Mouse (Mus musculus) bone marrow, adult 2 months (tissue): Measurements from ENCODE around the gene Ptprn2. TPM values are rescaled to one million over a fixed set of nuclear protein-coding genes. Genes with fewer than 3 reads are reported as not detected.

Source experiments
- H3K27ac ChIP-seq: fragments of 200-500 bp; 2 replicates; pipeline ENCODE4 v1.5.1; 2012; ENCODE audit warnings: low read depth, mild to moderate bottlenecking, control low read depth, inconsistent platforms, low read length; ENCODE audit not compliant: control insufficient read depth, poor library complexity, insufficient read depth
- H3K4me1 ChIP-seq: fragments of 200-500 bp; 2 replicates; pipeline ENCODE4 v1.6.1; 2011; ENCODE audit warnings: low read length; ENCODE audit not compliant: control insufficient read depth, insufficient read depth
- H3K4me3 ChIP-seq: fragments of 200-500 bp; replicated peaks from 2 replicates; pipeline ENCODE3; 2011; ENCODE audit warnings: mild to moderate bottlenecking, low read depth, low read length, control low read depth; ENCODE audit not compliant: control insufficient read depth
- CTCF ChIP-seq: fragments of 200-500 bp; IDR thresholded peaks from 2 replicates; pipeline ENCODE4 v1.5.1; 2011; ENCODE audit warnings: low read length, control low read depth; ENCODE audit not compliant: control insufficient read depth, insufficient read depth
- POLR2A ChIP-seq: fragments of 200-500 bp; IDR thresholded peaks from 2 replicates; pipeline ENCODE4 v1.6.1; 2011; ENCODE audit warnings: low read depth, mild to moderate bottlenecking, control low read depth, low read length, borderline replicate concordance; ENCODE audit not compliant: control insufficient read depth
- WGBS: fragments of 180-500 bp; shearing (Covaris S2); methylation state at CpG from one replicate; pipeline ENCODE4 v1.1.7; 2018; 5-methylcytosine and 5-hydroxymethylcytosine counted together
- polyA plus RNA-seq: library from polyadenylated mRNA; stranded (reverse); fragments of >200 nt; gene quantifications from 2 replicates; pipeline ENCODE4 v1.2.4, GENCODE M21; 2011; ENCODE audit warnings: low replicate concordance; ENCODE audit not compliant: missing spikeins, insufficient read depth, insufficient read length

The Ptprn2 gene
- polyA plus RNA-seq, 1 experiment: 0.35 TPM

DNA sequence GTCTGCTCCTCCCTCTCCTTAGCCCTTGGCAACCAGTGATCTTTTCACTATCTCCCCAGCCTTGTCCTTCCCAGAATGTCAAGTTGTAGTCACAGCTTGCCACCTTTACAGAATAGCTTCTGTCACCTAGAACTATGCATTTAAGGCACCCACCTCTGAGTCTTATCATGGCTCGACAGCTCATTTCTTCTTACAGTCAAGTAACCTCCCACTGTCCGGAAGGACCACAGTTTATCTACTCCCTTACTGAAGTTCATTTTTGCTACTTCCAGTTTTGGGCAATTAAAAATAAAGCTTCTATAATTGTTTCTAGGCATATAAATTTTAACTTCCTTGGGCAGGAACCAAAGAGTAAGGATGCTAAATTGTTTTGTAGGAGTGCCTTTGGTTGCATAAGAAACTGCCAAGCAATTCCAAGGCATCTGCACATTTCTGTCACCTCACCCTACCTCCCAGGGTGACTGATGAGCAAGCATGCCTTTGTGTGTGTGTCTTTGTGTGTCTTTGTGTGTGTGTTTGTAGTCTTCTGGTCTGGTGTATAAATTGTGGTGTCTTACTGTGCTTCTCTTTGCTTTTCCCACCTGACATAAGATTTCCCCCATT lies 516.1 kb downstream of the Ptprn2 start:
- Histone ChIP-seq H3K4me3 (no peak overlapping the region), H3K27ac (no peak overlapping the region), H3K4me1 (no peaks in the 10 kb centered on the region)
- 78% methylated on average over 2 of the region's 2 CpGs for WGBS
- TF ChIP-seq POLR2A: no peak
- no peak for TF ChIP-seq CTCF

DNA sequence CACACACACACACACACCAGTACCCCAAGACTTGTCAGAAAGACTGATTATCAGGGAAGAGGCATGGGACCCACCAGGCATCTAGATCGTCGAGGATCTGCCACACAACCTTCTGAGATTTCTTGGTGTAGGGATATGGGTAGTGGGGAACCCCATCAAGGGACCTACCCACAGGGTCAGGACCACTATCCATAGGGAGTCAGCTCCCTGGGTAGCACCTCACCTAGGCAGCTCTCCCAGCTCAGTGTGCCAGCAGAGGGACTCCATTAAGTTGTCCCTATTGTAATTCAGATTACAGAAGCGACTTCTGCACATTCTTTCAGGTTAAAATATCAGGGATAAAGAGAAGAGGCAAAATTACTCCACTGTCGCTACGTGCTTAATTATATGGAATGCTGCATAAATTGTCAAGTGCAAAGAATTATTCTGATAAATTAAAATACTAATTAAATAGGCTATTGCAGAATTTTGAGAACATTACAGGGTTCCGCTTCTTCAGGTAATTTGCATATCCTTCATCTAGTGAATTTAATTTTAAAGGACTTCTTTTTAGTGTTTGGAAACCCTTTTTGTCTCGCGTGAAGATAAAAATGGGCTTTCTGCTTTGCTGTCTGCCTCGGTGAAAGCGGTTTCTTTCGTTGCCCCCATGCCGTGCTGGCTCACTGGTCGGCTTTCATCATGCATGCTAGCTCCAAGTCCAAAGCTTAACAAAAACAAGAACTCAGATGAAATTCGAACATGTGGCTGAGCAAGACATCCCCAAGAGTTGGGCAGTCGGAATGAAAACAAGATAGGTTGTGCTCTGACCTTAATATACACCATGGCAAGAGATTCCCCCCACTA lies 531.5 kb downstream of the Ptprn2 start:
- TF ChIP-seq CTCF (no peak), POLR2A (no peak)
- H3K4me3 ChIP-seq: no peak overlapping the region
- WGBS: 74% methylated on average over 15 of the region's 15 CpGs

DNA sequence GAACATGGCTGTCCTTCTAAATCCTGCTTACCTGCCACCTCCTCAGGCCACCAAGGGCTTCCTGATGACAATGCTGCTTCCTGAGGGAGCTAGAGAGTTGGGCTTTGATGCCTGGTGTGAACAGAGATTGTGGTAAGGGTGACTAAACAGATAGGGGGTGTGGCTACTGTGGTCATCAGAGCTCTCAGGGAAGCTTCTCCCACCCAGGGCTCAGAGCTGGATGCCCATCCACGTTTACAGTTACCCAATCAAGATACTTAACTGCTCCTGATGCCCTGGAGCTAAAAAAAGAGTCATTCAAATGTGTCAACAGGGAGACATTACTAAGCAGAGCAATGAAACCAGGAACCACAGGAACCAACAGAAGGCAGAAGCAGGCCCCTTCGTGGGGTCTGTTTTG lies 532.4 kb downstream of the Ptprn2 start:
- no peaks in the 10 kb centered on the region; the same call in 1 of the 2 replicates for H3K4me1 ChIP-seq
- no peak overlapping the region for H3K27ac ChIP-seq
- H3K4me3 ChIP-seq: no peak overlapping the region
- 13% methylated on average over 2 of the region's 2 CpGs for WGBS
- TF ChIP-seq CTCF (no peak), POLR2A (no peak)

More for the DNA sequence above, 531.5 kb downstream of the Ptprn2 start:
- H3K4me1 ChIP-seq: no peaks in the 10 kb centered on the region; the same call in 1 of the 2 replicates
- no peak overlapping the region for H3K27ac ChIP-seq

DNA sequence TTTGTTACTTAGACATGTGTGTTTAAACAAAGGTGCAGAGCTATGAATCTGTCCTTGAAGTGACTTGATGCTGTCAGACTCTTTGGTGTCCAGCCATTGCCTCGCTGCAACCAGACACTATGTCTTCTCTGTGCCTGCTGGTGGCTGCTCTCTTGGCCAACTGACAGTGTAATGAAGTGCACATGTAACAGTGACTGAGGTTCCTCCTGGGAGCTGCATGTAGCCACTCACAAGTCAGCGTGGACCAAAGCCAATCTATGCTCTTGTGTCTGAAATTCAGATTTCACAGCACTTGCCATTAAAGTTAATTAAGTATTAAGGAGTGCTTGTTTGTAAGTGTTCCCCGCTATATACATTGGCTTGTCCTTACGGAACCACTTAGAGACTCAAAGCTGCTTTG lies 537.7 kb downstream of the Ptprn2 start:
- H3K4me3 ChIP-seq: no peak overlapping the region
- WGBS: 83% methylated on average over 4 of the region's 4 CpGs

DNA sequence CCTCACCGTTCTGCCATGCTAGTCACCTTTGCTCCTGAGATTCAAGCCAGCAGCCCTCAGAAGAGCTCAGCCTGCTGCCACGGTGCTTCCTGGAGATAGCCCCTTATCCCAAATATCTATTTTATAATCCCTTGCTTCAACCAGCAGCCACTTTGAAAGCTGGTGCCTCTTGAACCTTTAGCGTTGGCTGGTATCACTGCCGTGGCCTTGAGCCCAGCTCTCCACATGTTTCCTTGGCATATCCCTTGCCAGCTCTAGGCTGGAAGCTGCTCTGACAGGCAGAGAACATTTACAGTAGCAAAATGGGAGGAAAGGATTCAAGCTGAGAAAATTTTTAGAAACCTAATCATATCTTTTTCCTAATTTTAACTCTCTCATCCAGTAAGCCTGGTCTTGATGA lies 539.4 kb downstream of the Ptprn2 start:
- Histone ChIP-seq H3K27ac (no peak overlapping the region), H3K4me3 (no peak overlapping the region), H3K4me1 (no peaks in the 10 kb centered on the region)
- 80% methylated on average over 4 of the region's 4 CpGs for WGBS
- TF ChIP-seq CTCF: no peak
- TF ChIP-seq POLR2A: no peak

More for the DNA sequence above, 537.7 kb downstream of the Ptprn2 start:
- Histone ChIP-seq H3K27ac (no peak overlapping the region), H3K4me1 (no peaks in the 10 kb centered on the region)
- TF ChIP-seq POLR2A (no peak), CTCF (no peak)

DNA sequence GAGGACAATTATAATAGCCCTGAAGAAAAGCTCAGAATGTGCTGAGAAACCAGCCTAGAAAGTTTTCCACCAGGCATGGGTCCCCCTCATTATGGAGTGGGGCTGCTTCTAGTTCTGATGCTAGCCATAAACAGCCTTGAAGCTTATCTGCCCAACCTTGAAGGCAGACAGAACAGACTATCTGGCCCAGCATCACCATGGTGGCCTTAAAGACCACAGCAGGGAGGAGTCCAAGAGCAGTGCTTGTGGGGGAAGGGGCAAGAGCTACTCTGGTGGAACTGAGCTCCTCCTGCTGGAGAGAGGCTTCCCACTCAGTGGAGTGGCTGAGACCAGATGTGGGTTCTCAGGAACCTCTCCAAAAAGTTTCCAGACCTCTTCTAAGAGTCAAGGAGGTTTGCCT lies 540.2 kb downstream of the Ptprn2 start:
- H3K4me1 ChIP-seq: no peaks in the 10 kb centered on the region
- TF ChIP-seq CTCF: no peak
- TF ChIP-seq POLR2A: no peak
- H3K27ac ChIP-seq: no peak overlapping the region
- no peak overlapping the region for H3K4me3 ChIP-seq

DNA sequence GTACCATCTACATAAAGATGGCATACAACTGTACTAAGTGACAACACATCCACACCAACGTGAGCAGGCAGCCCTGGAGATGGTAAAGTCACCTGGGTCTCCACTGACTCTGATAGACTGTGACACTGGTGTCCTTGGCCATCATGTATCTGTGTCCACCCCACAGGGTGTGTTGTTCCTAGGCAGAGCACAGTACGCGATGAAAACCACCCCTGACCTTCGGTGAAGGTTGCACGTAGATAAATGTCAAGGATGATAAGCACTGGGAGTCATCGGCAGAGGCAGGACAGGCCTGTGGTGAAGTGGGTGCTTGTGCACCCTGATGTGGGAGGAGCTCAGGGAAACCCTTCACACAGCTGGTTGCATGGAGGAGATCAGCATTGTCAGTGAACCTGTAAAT lies 541.8 kb downstream of the Ptprn2 start:
- no peaks in the 10 kb centered on the region for H3K4me1 ChIP-seq
- TF ChIP-seq CTCF (no peak), POLR2A (no peak)
- H3K27ac ChIP-seq: no peak overlapping the region
- WGBS: 80% methylated on average over 6 of the region's 6 CpGs
- no peak overlapping the region for H3K4me3 ChIP-seq

DNA sequence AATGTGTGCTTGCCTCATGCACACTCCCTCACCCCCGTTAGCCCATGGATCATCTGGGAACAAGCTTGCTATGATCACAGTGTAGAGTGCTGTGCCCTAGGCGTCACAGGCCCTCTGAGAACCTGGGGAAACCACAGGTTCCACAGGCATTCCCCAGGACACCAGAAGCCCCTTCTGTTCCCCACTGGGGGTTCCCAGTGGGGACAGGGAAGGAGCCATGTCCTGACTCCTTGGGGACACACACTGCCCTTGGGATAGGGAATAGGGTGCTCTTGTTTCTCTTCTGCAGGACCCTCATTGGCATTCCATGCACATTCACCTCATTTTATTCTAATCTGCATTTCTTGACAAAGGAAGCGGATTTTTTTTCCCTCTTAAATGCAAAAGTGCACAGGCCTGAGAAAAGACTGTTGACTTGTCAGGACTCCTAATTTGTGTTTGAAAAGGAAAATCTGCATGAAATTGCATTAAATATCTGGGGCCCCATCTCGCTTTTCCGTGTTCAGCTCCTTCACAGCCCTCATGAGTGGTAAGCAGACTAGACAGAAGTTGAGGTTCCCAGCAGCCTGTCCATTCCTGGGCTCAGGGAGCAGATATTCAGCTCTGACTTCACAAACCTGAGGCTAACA lies 542.9 kb downstream of the Ptprn2 start:
- 61% methylated on average over 5 of the region's 5 CpGs for WGBS
- TF ChIP-seq CTCF (no peak), POLR2A (no peak)
- Histone ChIP-seq H3K27ac (no peak overlapping the region), H3K4me3 (no peak overlapping the region), H3K4me1 (no peaks in the 10 kb centered on the region)

DNA sequence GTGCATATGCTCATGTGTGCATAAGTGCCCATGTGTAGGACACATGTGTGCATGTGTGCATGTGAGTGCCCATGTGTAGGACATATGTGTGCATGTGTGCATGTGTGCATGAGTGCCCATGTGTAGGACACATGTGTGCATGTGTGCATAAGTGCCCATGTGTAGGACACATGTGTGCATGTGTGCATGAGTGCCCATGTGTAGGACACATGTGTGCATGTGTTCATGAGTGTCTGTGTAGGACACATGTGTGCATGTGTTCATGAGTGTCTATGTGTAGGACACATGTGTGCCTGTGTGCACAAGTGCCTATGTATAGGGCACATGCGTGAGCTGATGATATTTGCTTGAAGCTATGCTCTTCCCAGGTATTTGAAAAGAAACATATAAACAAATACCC lies 547.7 kb downstream of the Ptprn2 start:
- 77% methylated on average over 1 of the region's 1 CpGs for WGBS
- H3K27ac ChIP-seq: no peak overlapping the region
- TF ChIP-seq POLR2A (no peak), CTCF (no peak)
- no peak overlapping the region for H3K4me3 ChIP-seq
- no peaks in the 10 kb centered on the region for H3K4me1 ChIP-seq
